Mouse (Mus musculus) kidney, adult 2 months (tissue): ENCODE measurements around the gene Sergef. TPM values are rescaled to one million over a fixed set of nuclear protein-coding genes. Genes with fewer than 3 reads are reported as not detected.

ENCODE experiments used
- DNase-seq: peaks from one replicate; pipeline ENCODE4 v3.0.0; 2021
- H3K27ac ChIP-seq: fragments of 200-500 bp; 2 replicates; pipeline ENCODE4 v1.5.1; 2012; ENCODE audit warnings: low read depth, low read length, control low read depth, inconsistent platforms; ENCODE audit not compliant: insufficient read depth
- H3K27me3 ChIP-seq: fragments of 200-500 bp; replicated peaks from 2 replicates; pipeline ENCODE4 v1.6.1; 2012; ENCODE audit warnings: mild to moderate bottlenecking, moderate library complexity, low read length, inconsistent platforms; ENCODE audit not compliant: control insufficient read depth, insufficient read depth
- H3K36me3 ChIP-seq: fragments of 200-500 bp; 2 replicates; pipeline ENCODE4 v1.6.1; 2012; ENCODE audit warnings: mild to moderate bottlenecking, moderate library complexity, low read length, inconsistent platforms; ENCODE audit not compliant: control insufficient read depth, insufficient read depth
- H3K4me1 ChIP-seq: fragments of 200-500 bp; 2 replicates; pipeline ENCODE4 v1.6.1; 2011; ENCODE audit warnings: low read length; ENCODE audit not compliant: control insufficient read depth, insufficient read depth
- H3K4me3 ChIP-seq: fragments of 200-500 bp; 2 replicates; pipeline ENCODE4 v1.5.1; 2011; ENCODE audit warnings: mild to moderate bottlenecking, low read depth, low read length, control low read depth; ENCODE audit not compliant: insufficient read depth
- CTCF ChIP-seq: fragments of 200-500 bp; conservative IDR thresholded peaks from 2 replicates; pipeline ENCODE4 v1.5.1; 2011; ENCODE audit warnings: low read depth, mild to moderate bottlenecking, control low read depth, low read length, moderate library complexity, mixed read lengths; ENCODE audit not compliant: insufficient read depth, insufficient read length
- POLR2A ChIP-seq: fragments of 200-500 bp; IDR thresholded peaks from one replicate; pipeline ENCODE4 v1.6.1; 2011; ENCODE audit warnings: low read depth, low read length, control low read depth
- WGBS: fragments of 180-500 bp; shearing (Covaris S2); methylation state at CpG from one replicate; pipeline ENCODE4 v1.1.7; 2018; 5-methylcytosine and 5-hydroxymethylcytosine counted together
- polyA plus RNA-seq: library from polyadenylated mRNA; depleted of rRNA; stranded (reverse); fragments of >200 nt; gene quantifications from 2 replicates; pipeline ENCODE4 v1.2.3, GENCODE M21; 2012

The Sergef gene
- polyA plus RNA-seq, 1 experiment = 16.8 TPM

GRCm38 (mm10) chr7:46401371-46402180, 238.0 kb downstream of the Sergef start:
- Histone ChIP-seq H3K27ac (no peak overlapping the region), H3K4me3 (no peak overlapping the region), H3K27me3 (no peaks in the 10 kb centered on the region), H3K36me3 (no peaks in the 10 kb centered on the region), H3K4me1 (no peaks in the 10 kb centered on the region)
- no peak for DNase-seq
- TF ChIP-seq CTCF (no peak), POLR2A (no peak)
- 70% methylated on average over 3 of the region's 3 CpGs for WGBS

- H3K27ac ChIP-seq = no peak overlapping the region
- 35% methylated on average over 8 of the region's 8 CpGs for WGBS
Measured at GRCm38 (mm10) chr7:46400346-46400745, 239.3 kb downstream of the Sergef start.

DNA sequence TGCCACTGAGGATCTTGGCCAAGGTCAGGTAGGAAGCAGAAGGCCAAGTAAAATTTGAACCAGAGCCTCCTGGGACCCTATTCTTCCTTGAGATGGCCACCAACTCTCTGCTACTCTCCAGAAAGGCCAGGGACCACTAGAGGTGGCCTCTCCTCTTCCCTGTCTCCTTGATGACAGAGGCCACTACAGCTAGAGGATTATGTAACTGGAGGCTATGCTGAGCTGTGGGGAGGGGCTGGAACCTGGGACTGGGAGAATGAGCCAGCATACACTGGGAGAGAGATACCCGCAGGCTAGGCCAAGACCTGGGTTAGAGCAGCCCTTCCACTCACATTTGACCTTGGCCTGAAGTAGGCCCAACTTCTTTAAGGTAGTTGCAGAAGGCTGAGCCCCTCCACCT, 239.9 kb downstream of the Sergef start:
- no peak for TF ChIP-seq CTCF
- no peak for TF ChIP-seq POLR2A
- H3K36me3 ChIP-seq = no peaks in the 10 kb centered on the region
- no peak overlapping the region for H3K4me3 ChIP-seq
- WGBS = 91% methylated on average over 1 of the region's 1 CpGs
- H3K27me3 ChIP-seq = peaks cover 1% of the 10 kb centered on the region; the same call in 1 of the 2 replicates
- DNase-seq = no peak
- no peaks in the 10 kb centered on the region for H3K4me1 ChIP-seq
- no peak overlapping the region for H3K27ac ChIP-seq

More at GRCm38 (mm10) chr7:46400346-46400745, 239.3 kb downstream of the Sergef start:
- no peak for DNase-seq
- no peak for TF ChIP-seq CTCF
- no peak for TF ChIP-seq POLR2A
- peaks cover under 1% of the 10 kb centered on the region; the same call in 1 of the 2 replicates for H3K27me3 ChIP-seq
- H3K4me3 ChIP-seq = no peak overlapping the region
- no peaks in the 10 kb centered on the region for H3K4me1 ChIP-seq
- H3K36me3 ChIP-seq = no peaks in the 10 kb centered on the region

DNA sequence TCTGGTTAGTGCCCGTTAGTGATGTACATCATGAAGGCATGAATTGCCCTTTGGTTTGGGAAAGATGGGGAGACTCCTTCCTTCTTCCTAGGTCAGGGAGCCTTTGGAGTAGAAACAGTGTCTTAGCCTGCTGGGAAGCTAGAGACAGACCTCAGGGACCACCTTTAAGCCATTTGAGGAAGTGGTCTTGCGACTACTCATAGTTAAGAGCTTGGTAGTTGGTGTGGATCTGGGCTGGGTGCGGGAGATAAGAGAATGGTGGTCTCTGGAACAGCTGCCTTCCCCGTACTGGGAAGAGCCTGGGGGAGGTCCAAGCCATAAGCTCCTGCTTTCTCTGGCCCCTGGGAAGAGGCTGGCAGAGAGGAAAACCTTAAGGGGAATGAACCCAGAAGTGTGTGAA, 241.0 kb downstream of the Sergef start:
- 62% methylated on average over 4 of the region's 4 CpGs for WGBS
- no peak overlapping the region for H3K27ac ChIP-seq
- no peak for DNase-seq
- H3K4me1 ChIP-seq = no peaks in the 10 kb centered on the region
- TF ChIP-seq POLR2A (no peak), CTCF (no peak)
- H3K4me3 ChIP-seq = no peak overlapping the region
- H3K36me3 ChIP-seq = no peaks in the 10 kb centered on the region
- H3K27me3 ChIP-seq = peaks cover 1% of the 10 kb centered on the region; the same call in 1 of the 2 replicates

DNA sequence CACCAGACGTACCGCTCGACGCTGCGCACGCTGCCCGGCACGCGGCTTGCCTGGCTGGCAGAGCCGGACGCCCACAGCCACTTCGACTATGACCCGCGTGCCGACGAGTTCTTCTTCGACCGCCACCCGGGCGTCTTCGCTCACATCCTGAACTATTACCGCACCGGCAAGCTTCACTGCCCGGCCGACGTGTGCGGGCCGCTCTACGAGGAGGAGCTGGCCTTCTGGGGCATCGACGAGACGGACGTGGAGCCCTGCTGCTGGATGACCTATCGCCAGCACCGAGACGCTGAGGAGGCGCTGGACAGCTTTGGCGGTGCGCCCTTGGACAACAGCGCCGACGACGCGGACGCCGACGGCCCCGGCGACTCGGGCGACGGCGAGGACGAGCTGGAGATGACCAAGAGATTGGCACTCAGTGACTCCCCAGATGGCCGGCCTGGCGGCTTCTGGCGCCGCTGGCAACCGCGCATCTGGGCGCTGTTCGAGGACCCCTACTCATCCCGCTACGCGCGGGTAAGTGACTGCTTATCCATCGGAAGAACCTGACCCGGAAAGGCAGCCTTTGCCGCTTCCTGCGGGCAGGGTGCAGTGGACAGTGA, 241.8 kb downstream of the Sergef start:
- DNase-seq = no peak
- peaks cover 1% of the 10 kb centered on the region; the same call in 1 of the 2 replicates for H3K27me3 ChIP-seq
- no peak overlapping the region for H3K4me3 ChIP-seq
- TF ChIP-seq POLR2A = no peak
- no peak for TF ChIP-seq CTCF
- 11% methylated on average over 70 of the region's 70 CpGs for WGBS
- no peaks in the 10 kb centered on the region for H3K4me1 ChIP-seq
- no peaks in the 10 kb centered on the region for H3K36me3 ChIP-seq
- H3K27ac ChIP-seq = no peak overlapping the region

- WGBS = 4% methylated on average over 64 of the region's 64 CpGs
- peaks cover 1% of the 10 kb centered on the region; the same call in 1 of the 2 replicates for H3K27me3 ChIP-seq
- no peaks in the 10 kb centered on the region for H3K36me3 ChIP-seq
- DNase-seq = no peak
- H3K4me3 ChIP-seq = no peak overlapping the region
- H3K4me1 ChIP-seq = no peaks in the 10 kb centered on the region
- TF ChIP-seq CTCF = no peak
- no peak for TF ChIP-seq POLR2A
- no peak overlapping the region for H3K27ac ChIP-seq
Measured at GRCm38 (mm10) chr7:46396928-46397731, 242.5 kb downstream of the Sergef start.

GRCm38 (mm10) chr7:46396231-46396927, 243.2 kb downstream of the Sergef start, which contains the start of gene Kcnc1:
Kcnc1 (plus strand) TSS chr7:46396497.
- no peak for TF ChIP-seq CTCF
- TF ChIP-seq POLR2A = no peak
- H3K27ac ChIP-seq = no peak within 1 kb of the TSS
- 1% methylated on average over 63 of the region's 93 CpGs for WGBS
- DNase-seq = peak; percentile 75
- no peak within 1 kb of the TSS for H3K4me3 ChIP-seq
- no peaks in the 10 kb centered on the region for H3K36me3 ChIP-seq
- no peaks in the 10 kb centered on the region for H3K4me1 ChIP-seq
- peaks cover 1% of the 10 kb centered on the region; the same call in 1 of the 2 replicates for H3K27me3 ChIP-seq
